Mouse (Mus musculus): Measurements from ENCODE around the gene Pqlc2. TPM values are rescaled to one million over a fixed set of nuclear protein-coding genes. Genes with fewer than 3 reads are reported as not detected.

Gene Pqlc2
- total and polyA plus RNA-seq, 2 experiments from 2014 or later = 6.8 to 7.7 TPM

- H3K9me3 ChIP-seq (replicated peaks; ENCODE audit: control insufficient read depth, low read length) = no peaks in the 10 kb centered on the region
- H3K4me1 ChIP-seq (ENCODE audit: control insufficient read depth, insufficient read depth) = peaks cover 11% of the 10 kb centered on the region
- ATAC-seq (ENCODE audit: insufficient read depth, low read depth) (no peak), DNase-seq (ENCODE audit: low spot score) (peak; percentile 19)
- no peak overlapping the region for H3K4me3 ChIP-seq (ENCODE audit: low read depth, low read length)
- H3K36me3 ChIP-seq (replicated peaks; ENCODE audit: control insufficient read depth, insufficient read depth, low read length) = peaks cover 58% of the 10 kb centered on the region
- H3K9ac ChIP-seq (replicated peaks; ENCODE audit: low read depth, low read length) = no peak overlapping the region
- H3K4me2 ChIP-seq (ENCODE audit: low read depth, low read length) = no peak overlapping the region
- no peaks in the 10 kb centered on the region for H3K27me3 ChIP-seq (ENCODE audit: control insufficient read depth, insufficient read depth, low read length)
- TF ChIP-seq CTCF (IDR thresholded peaks at IDR 0.05; ENCODE audit: low read depth) = no peak
- no peak for TF ChIP-seq EP300 (IDR thresholded peaks at IDR 0.05; ENCODE audit: low read depth)
- H3K27ac ChIP-seq (ENCODE audit: low read depth) = peak overlapping the region; percentile 35; the same call in 1 of the 2 replicates
- WGBS = 16% methylated on average over 6 of the region's 6 CpGs
Observed at GRCm38 (mm10) chr4:139282955-139283417, 27.5 kb downstream of the Pqlc2 start.

DNA sequence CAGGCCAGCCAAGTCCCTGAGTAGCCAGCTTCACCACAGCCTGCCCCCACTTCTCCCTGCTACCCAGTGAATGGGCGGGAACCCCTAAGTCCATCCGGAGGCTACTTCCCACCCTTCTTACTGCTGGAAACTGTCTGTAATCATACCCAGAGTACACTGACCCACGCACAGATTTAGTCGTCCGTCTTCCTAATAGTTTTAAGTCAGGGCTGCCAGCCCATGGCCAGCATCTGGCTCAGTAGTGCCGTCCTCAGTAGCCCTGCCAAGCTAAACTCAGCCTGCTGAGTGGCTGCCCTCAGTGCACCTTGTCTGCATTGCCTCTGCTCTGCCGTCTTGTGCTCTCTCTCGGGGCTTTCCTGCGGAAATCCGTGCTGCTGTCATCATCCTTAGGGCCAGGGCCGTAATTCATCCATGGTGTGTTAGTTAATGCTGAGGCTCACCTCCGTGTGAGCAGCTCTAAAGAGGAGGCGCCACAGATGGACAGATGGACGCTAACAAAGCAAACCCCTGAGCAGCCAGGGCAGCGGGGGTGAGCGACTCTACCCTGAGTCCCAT, 28.6 kb downstream of the Pqlc2 start:
- H3K36me3 ChIP-seq (replicated peaks; ENCODE audit: control insufficient read depth, insufficient read depth, low read length) = peaks cover 53% of the 10 kb centered on the region
- DNase-seq (ENCODE audit: low spot score) (no peak), ATAC-seq (ENCODE audit: insufficient read depth, low read depth) (no peak)
- no peak for TF ChIP-seq EP300 (IDR thresholded peaks at IDR 0.05; ENCODE audit: low read depth)
- TF ChIP-seq CTCF (IDR thresholded peaks at IDR 0.05; ENCODE audit: low read depth) = no peak
- H3K4me1 ChIP-seq (ENCODE audit: control insufficient read depth, insufficient read depth) = peaks cover 11% of the 10 kb centered on the region
- no peaks in the 10 kb centered on the region for H3K27me3 ChIP-seq (ENCODE audit: control insufficient read depth, insufficient read depth, low read length)
- no peak overlapping the region for H3K9ac ChIP-seq (replicated peaks; ENCODE audit: low read depth, low read length)
- no peaks in the 10 kb centered on the region for H3K9me3 ChIP-seq (replicated peaks; ENCODE audit: control insufficient read depth, low read length)
- 92% methylated on average over 16 of the region's 16 CpGs for WGBS
- H3K4me3 ChIP-seq (ENCODE audit: low read depth, low read length) = no peak overlapping the region
- H3K27ac ChIP-seq (ENCODE audit: low read depth) = no peak overlapping the region
- H3K4me2 ChIP-seq (ENCODE audit: low read depth, low read length) = no peak overlapping the region

DNA sequence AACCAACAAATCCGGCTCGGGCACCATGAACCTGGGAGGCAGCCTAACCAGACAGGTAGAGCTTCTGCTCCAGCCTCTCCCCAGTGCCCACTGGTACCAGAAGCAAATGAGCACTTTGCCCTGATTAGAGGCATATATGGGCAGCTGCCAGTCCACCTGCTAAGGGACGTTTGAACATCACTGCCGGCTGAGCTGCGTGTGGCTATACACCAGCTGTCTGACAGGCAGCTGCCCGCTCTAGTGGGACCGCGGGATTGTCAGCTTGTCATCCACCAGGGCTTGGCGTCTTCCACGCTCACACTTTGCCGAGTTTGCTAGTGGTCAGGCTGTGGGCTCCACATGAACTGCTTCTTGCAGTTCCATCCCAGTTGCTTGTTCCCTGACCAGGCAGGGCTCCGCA, 30.0 kb downstream of the Pqlc2 start:
- H3K36me3 ChIP-seq (replicated peaks; ENCODE audit: control insufficient read depth, insufficient read depth, low read length) = peaks cover 50% of the 10 kb centered on the region
- H3K9me3 ChIP-seq (replicated peaks; ENCODE audit: control insufficient read depth, low read length) = no peaks in the 10 kb centered on the region
- no peak overlapping the region for H3K9ac ChIP-seq (replicated peaks; ENCODE audit: low read depth, low read length)
- 88% methylated on average over 12 of the region's 12 CpGs for WGBS
- no peaks in the 10 kb centered on the region for H3K27me3 ChIP-seq (ENCODE audit: control insufficient read depth, insufficient read depth, low read length)
- TF ChIP-seq CTCF (IDR thresholded peaks at IDR 0.05; ENCODE audit: low read depth) = no peak
- no peak for TF ChIP-seq EP300 (IDR thresholded peaks at IDR 0.05; ENCODE audit: low read depth)
- ATAC-seq (ENCODE audit: insufficient read depth, low read depth) (no peak), DNase-seq (ENCODE audit: low spot score) (no peak)
- H3K4me1 ChIP-seq (ENCODE audit: control insufficient read depth, insufficient read depth) = peaks cover 7% of the 10 kb centered on the region
- H3K4me2 ChIP-seq (ENCODE audit: low read depth, low read length) = no peak overlapping the region
- H3K4me3 ChIP-seq (ENCODE audit: low read depth, low read length) = no peak overlapping the region
- H3K27ac ChIP-seq (ENCODE audit: low read depth) = no peak overlapping the region

GRCm38 (mm10) chr4:139276411-139276810, 34.1 kb downstream of the Pqlc2 start:
- Histone ChIP-seq H3K27me3 (ENCODE audit: control insufficient read depth, insufficient read depth, low read length) (no peaks in the 10 kb centered on the region), H3K4me1 (ENCODE audit: control insufficient read depth, insufficient read depth) (no peaks in the 10 kb centered on the region; the same call in 1 of the 2 replicates), H3K4me3 (ENCODE audit: low read depth, low read length) (no peak overlapping the region), H3K4me2 (ENCODE audit: low read depth, low read length) (no peak overlapping the region), H3K27ac (ENCODE audit: low read depth) (no peak overlapping the region), H3K9ac (replicated peaks; ENCODE audit: low read depth, low read length) (no peak overlapping the region), H3K36me3 (replicated peaks; ENCODE audit: control insufficient read depth, insufficient read depth, low read length) (peaks cover 42% of the 10 kb centered on the region), H3K9me3 (replicated peaks; ENCODE audit: control insufficient read depth, low read length) (no peaks in the 10 kb centered on the region)
- no peak for TF ChIP-seq CTCF (IDR thresholded peaks at IDR 0.05; ENCODE audit: low read depth)
- TF ChIP-seq EP300 (IDR thresholded peaks at IDR 0.05; ENCODE audit: low read depth) = no peak
- DNase-seq (ENCODE audit: low spot score) (no peak), ATAC-seq (ENCODE audit: insufficient read depth, low read depth) (no peak)
- 94% methylated on average over 7 of the region's 7 CpGs for WGBS

DNA sequence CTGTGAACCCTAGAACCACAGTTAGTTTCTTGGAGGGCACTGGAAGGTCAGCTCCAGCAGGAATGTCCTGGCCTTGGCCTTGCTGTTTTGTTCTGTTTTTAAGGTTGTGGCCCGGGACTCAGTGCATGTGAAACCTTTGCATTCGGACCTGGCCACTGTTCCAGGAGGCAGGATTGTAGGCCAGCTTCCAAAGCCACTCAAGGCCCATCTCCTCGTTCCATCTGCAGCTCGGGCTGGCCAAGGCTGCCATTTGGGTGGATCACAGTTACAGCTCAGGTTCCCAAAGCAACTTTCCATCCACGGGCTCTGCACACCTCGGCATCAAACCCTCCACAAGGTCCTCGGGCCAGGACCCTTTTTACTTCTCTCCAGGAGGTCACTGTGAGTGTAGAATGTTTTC, 35.9 kb downstream of the Pqlc2 start:
- ATAC-seq (ENCODE audit: insufficient read depth, low read depth) (no peak), DNase-seq (ENCODE audit: low spot score) (no peak)
- Histone ChIP-seq H3K27ac (ENCODE audit: low read depth) (no peak overlapping the region), H3K4me1 (ENCODE audit: control insufficient read depth, insufficient read depth) (no peaks in the 10 kb centered on the region; the same call in 1 of the 2 replicates), H3K9me3 (replicated peaks; ENCODE audit: control insufficient read depth, low read length) (no peaks in the 10 kb centered on the region), H3K27me3 (ENCODE audit: control insufficient read depth, insufficient read depth, low read length) (no peaks in the 10 kb centered on the region), H3K36me3 (replicated peaks; ENCODE audit: control insufficient read depth, insufficient read depth, low read length) (peaks cover 26% of the 10 kb centered on the region), H3K9ac (replicated peaks; ENCODE audit: low read depth, low read length) (no peak overlapping the region), H3K4me2 (ENCODE audit: low read depth, low read length) (no peak overlapping the region), H3K4me3 (ENCODE audit: low read depth, low read length) (no peak overlapping the region)
- WGBS = 72% methylated on average over 7 of the region's 7 CpGs
- TF ChIP-seq CTCF (IDR thresholded peaks at IDR 0.05; ENCODE audit: low read depth) (no peak), EP300 (IDR thresholded peaks at IDR 0.05; ENCODE audit: low read depth) (no peak)
